Mouse (Mus musculus) lung, embryonic 16.5 days (tissue): Measurements from ENCODE around the gene Diexf. TPM values are rescaled to one million over a fixed set of nuclear protein-coding genes. Genes with fewer than 3 reads are reported as not detected.

Experiments
- ATAC-seq: fragments of 200-750 bp; cut with Nextera tagmentation; 2 replicates; pipeline ENCODE4 v1.8.0; 2017; ENCODE audit warnings: low read depth, mild to moderate bottlenecking, moderate library complexity
- H3K27ac ChIP-seq: fragments of 300-500 bp; sonication (generic); 2 replicates; pipeline ENCODE4 v1.5.1; 2014; ENCODE audit warnings: mild to moderate bottlenecking, control low read depth, low read length
- H3K27me3 ChIP-seq: fragments of 300-500 bp; sonication (generic); 2 replicates; pipeline ENCODE4 v1.6.1; 2014; ENCODE audit warnings: low read depth, low read length, mixed read lengths; ENCODE audit not compliant: control insufficient read depth, insufficient read depth
- H3K36me3 ChIP-seq: fragments of 300-500 bp; sonication (generic); 2 replicates; pipeline ENCODE4 v1.6.1; 2014; ENCODE audit warnings: low read length; ENCODE audit not compliant: control insufficient read depth, insufficient read depth
- H3K4me1 ChIP-seq: fragments of 300-500 bp; sonication (generic); replicated peaks from 2 replicates; pipeline ENCODE4 v1.6.1; 2014; ENCODE audit warnings: low read length, mixed read lengths; ENCODE audit not compliant: control insufficient read depth, insufficient read depth
- H3K4me2 ChIP-seq: fragments of 300-500 bp; sonication (generic); 2 replicates; pipeline ENCODE4 v1.6.1; 2014; ENCODE audit warnings: low read depth, low read length, control low read depth
- H3K4me3 ChIP-seq: fragments of 300-500 bp; sonication (generic); 2 replicates; pipeline ENCODE4 v1.5.1; 2014; ENCODE audit warnings: mild to moderate bottlenecking, low read length, control low read depth
- H3K9ac ChIP-seq: fragments of 300-500 bp; sonication (generic); 2 replicates; pipeline ENCODE4 v1.6.1; 2014; ENCODE audit warnings: low read length, control low read depth
- H3K9me3 ChIP-seq: fragments of 300-500 bp; sonication (generic); 2 replicates; pipeline ENCODE4 v1.6.1; 2016; ENCODE audit warnings: low read length; ENCODE audit not compliant: control insufficient read depth
- WGBS: fragments of 180-500 bp; shearing (Covaris S2); extraction: QIAGEN DNeasy Blood & Tissue Kit; methylation state at CpG from one replicate; pipeline ENCODE4 v1.1.7; 2014; 5-methylcytosine and 5-hydroxymethylcytosine counted together
- polyA plus RNA-seq: library from polyadenylated mRNA; unstranded; fragments of >200 nt; fragmentation: Nextera tagmentation; extraction: Ambion mirVana; gene quantifications from 2 replicates; pipeline ENCODE4 v1.2.1, GENCODE M21; 2015

Diexf gene
- polyA plus RNA-seq, 1 experiment from 2014 or later: 8.8 TPM

GRCm38 (mm10) chr1:193145101-193145500, 15.0 kb upstream of the Diexf start:
- no peaks in the 10 kb centered on the region for H3K9me3 ChIP-seq
- H3K4me2 ChIP-seq: no peak overlapping the region
- 58% methylated on average over 4 of the region's 4 CpGs for WGBS
- ATAC-seq: no peak
- no peak overlapping the region for H3K9ac ChIP-seq
- no peaks in the 10 kb centered on the region for H3K36me3 ChIP-seq
- H3K27ac ChIP-seq: no peak overlapping the region
- H3K4me3 ChIP-seq: no peak overlapping the region
- no peaks in the 10 kb centered on the region for H3K27me3 ChIP-seq
- no peaks in the 10 kb centered on the region for H3K4me1 ChIP-seq

- 81% methylated on average over 6 of the region's 6 CpGs for WGBS
- no peak overlapping the region for H3K27ac ChIP-seq
Measured at GRCm38 (mm10) chr1:193144516-193144915, 14.4 kb upstream of the Diexf start.

GRCm38 (mm10) chr1:193142517-193143062, 12.5 kb upstream of the Diexf start:
- H3K9me3 ChIP-seq: no peaks in the 10 kb centered on the region
- H3K4me1 ChIP-seq: no peaks in the 10 kb centered on the region
- no peak overlapping the region for H3K4me3 ChIP-seq
- H3K27me3 ChIP-seq: no peaks in the 10 kb centered on the region
- no peak overlapping the region for H3K9ac ChIP-seq
- H3K36me3 ChIP-seq: no peaks in the 10 kb centered on the region
- no peak overlapping the region for H3K4me2 ChIP-seq
- ATAC-seq: no peak
- no peak overlapping the region for H3K27ac ChIP-seq
- 71% methylated on average over 8 of the region's 8 CpGs for WGBS

More at GRCm38 (mm10) chr1:193144516-193144915, 14.4 kb upstream of the Diexf start:
- no peak for ATAC-seq
- Histone ChIP-seq H3K9ac (no peak overlapping the region), H3K36me3 (no peaks in the 10 kb centered on the region), H3K27me3 (no peaks in the 10 kb centered on the region), H3K4me2 (no peak overlapping the region), H3K9me3 (no peaks in the 10 kb centered on the region), H3K4me3 (no peak overlapping the region), H3K4me1 (no peaks in the 10 kb centered on the region)

GRCm38 (mm10) chr1:193141118-193141517, 11.0 kb upstream of the Diexf start:
- Histone ChIP-seq H3K36me3 (no peaks in the 10 kb centered on the region), H3K27me3 (no peaks in the 10 kb centered on the region), H3K9me3 (no peaks in the 10 kb centered on the region), H3K4me2 (no peak overlapping the region), H3K4me1 (no peaks in the 10 kb centered on the region), H3K27ac (no peak overlapping the region), H3K9ac (no peak overlapping the region), H3K4me3 (no peak overlapping the region)
- ATAC-seq: no peak
- 63% methylated on average over 7 of the region's 7 CpGs for WGBS

GRCm38 (mm10) chr1:193138669-193139068, 8.6 kb upstream of the Diexf start:
- Histone ChIP-seq H3K27me3 (no peaks in the 10 kb centered on the region), H3K36me3 (no peaks in the 10 kb centered on the region), H3K9ac (no peak overlapping the region), H3K4me2 (no peak overlapping the region), H3K4me1 (no peaks in the 10 kb centered on the region), H3K4me3 (no peak overlapping the region), H3K9me3 (no peaks in the 10 kb centered on the region), H3K27ac (no peak overlapping the region)
- WGBS: 26% methylated on average over 3 of the region's 3 CpGs
- ATAC-seq: no peak

GRCm38 (mm10) chr1:193138087-193138486, 8.0 kb upstream of the Diexf start:
- H3K9me3 ChIP-seq: no peaks in the 10 kb centered on the region
- no peak overlapping the region for H3K9ac ChIP-seq
- H3K27ac ChIP-seq: no peak overlapping the region
- H3K4me2 ChIP-seq: no peak overlapping the region
- no peaks in the 10 kb centered on the region for H3K4me1 ChIP-seq
- ATAC-seq: peak; percentile 26
- no peaks in the 10 kb centered on the region for H3K27me3 ChIP-seq
- WGBS: 14% methylated on average over 7 of the region's 7 CpGs
- no peaks in the 10 kb centered on the region for H3K36me3 ChIP-seq
- no peak overlapping the region for H3K4me3 ChIP-seq

- H3K4me3 ChIP-seq: no peak overlapping the region
- no peaks in the 10 kb centered on the region for H3K36me3 ChIP-seq
- no peak for ATAC-seq
- H3K27ac ChIP-seq: no peak overlapping the region
- no peak overlapping the region for H3K9ac ChIP-seq
- 87% methylated on average over 1 of the region's 1 CpGs for WGBS
- H3K27me3 ChIP-seq: no peaks in the 10 kb centered on the region
- H3K4me1 ChIP-seq: peaks cover 9% of the 10 kb centered on the region
- no peaks in the 10 kb centered on the region for H3K9me3 ChIP-seq
- H3K4me2 ChIP-seq: no peak overlapping the region
Measured at GRCm38 (mm10) chr1:193133726-193134125, 3.7 kb upstream of the Diexf start.

- Histone ChIP-seq H3K4me3 (no peak overlapping the region), H3K27ac (no peak overlapping the region), H3K36me3 (peaks cover 2% of the 10 kb centered on the region; the same call in 1 of the 2 replicates), H3K4me1 (peaks cover 9% of the 10 kb centered on the region), H3K4me2 (no peak overlapping the region), H3K27me3 (no peaks in the 10 kb centered on the region), H3K9me3 (no peaks in the 10 kb centered on the region), H3K9ac (no peak overlapping the region)
- no peak for ATAC-seq
Measured at GRCm38 (mm10) chr1:193132385-193132784, 2.3 kb upstream of the Diexf start.

GRCm38 (mm10) chr1:193131311-193131948, 1.4 kb upstream of the Diexf start:
- no peak for ATAC-seq
- Histone ChIP-seq H3K4me3 (no peak overlapping the region), H3K27ac (no peak overlapping the region), H3K36me3 (peaks cover 6% of the 10 kb centered on the region), H3K9ac (no peak overlapping the region), H3K4me1 (peaks cover 9% of the 10 kb centered on the region), H3K4me2 (no peak overlapping the region), H3K9me3 (no peaks in the 10 kb centered on the region), H3K27me3 (no peaks in the 10 kb centered on the region)
- 52% methylated on average over 6 of the region's 6 CpGs for whole genome bisulfite sequencing
